Comparison of ENCODE assay signal across 8 mouse cellular contexts in genomic region chr17:22225015-22225414, GRCm38 (mm10). TPM values are rescaled to one million over a fixed set of nuclear protein-coding genes. Genes with fewer than 3 reads are reported as not detected.
DNase-seq lines count a peak whose midpoint lies in the region; ATAC-seq and TF ChIP-seq lines count a peak whose summit lies in the region.
"Not testable (repeated sequence)": the region's sequence is repeated elsewhere in the genome, so short reads cannot be mapped to it uniquely, and the experiment has no call there.

No protein-coding gene starts in this region.

- peak overlapping the region; percentile 99 for H3K4me3 ChIP-seq in brown adipose tissue, adult 24 weeks (ENCODE audit: insufficient read depth, low read depth, low read length)
- peak overlapping the region; percentile 66 for H3K4me3 ChIP-seq in erythroblast, embryonic 14.5 days (replicated peaks)
- peak overlapping the region; percentile 59 to 85 for H3K4me3 ChIP-seq in heart, embryonic 14.5 days (ENCODE audit: control insufficient read depth in 1 of 2, insufficient read depth in 1 of 2, low read depth in 1 of 2, low read length in 2 of 2)
- peak overlapping the region; percentile 56 for H3K4me3 ChIP-seq in kidney, embryonic 14.5 days (ENCODE audit: low read length)
- H3K4me3 ChIP-seq in liver, embryonic 14.5 days (ENCODE audit: insufficient read depth in 1 of 2, low read depth in 2 of 2, low read length in 2 of 2) = peak overlapping the region; percentile 68 to 93
- H3K4me3 ChIP-seq in midbrain, embryonic 14.5 days (replicated peaks; ENCODE audit: low read depth, low read length) = peak overlapping the region; percentile 54
- peak overlapping the region; percentile 49 for H3K4me3 ChIP-seq in stomach, embryonic 14.5 days (ENCODE audit: low read depth, low read length)

- TF ChIP-seq CTCF in liver, embryonic 14.5 days (IDR thresholded peaks at IDR 0.05; ENCODE audit: low read depth) = not testable (repeated sequence)

- 2% methylated on average over 2 of the region's 3 CpGs for WGBS in heart, embryonic 14.5 days
- 2% methylated on average over 3 of the region's 3 CpGs for WGBS in kidney, embryonic 14.5 days
- WGBS in liver, embryonic 14.5 days (ENCODE audit: insufficient replicate concordance) = 3% methylated on average over 3 of the region's 3 CpGs
- WGBS in midbrain, embryonic 14.5 days = 1% methylated on average over 3 of the region's 3 CpGs
- 2% methylated on average over 3 of the region's 3 CpGs for WGBS in stomach, embryonic 14.5 days

- not testable (repeated sequence) for TF ChIP-seq EP300 in liver, embryonic 14.5 days (IDR thresholded peaks at IDR 0.05; ENCODE audit: low read depth)

- H3K4me2 ChIP-seq in heart, embryonic 14.5 days (ENCODE audit: low read length) = peak overlapping the region; percentile 64
- peak overlapping the region; percentile 31 for H3K4me2 ChIP-seq in kidney, embryonic 14.5 days (replicated peaks; ENCODE audit: low read depth, low read length)
- peak overlapping the region; percentile 67 for H3K4me2 ChIP-seq in liver, embryonic 14.5 days (ENCODE audit: low read depth)
- H3K4me2 ChIP-seq in midbrain, embryonic 14.5 days (ENCODE audit: low read length) = peak overlapping the region; percentile 58
- H3K4me2 ChIP-seq in stomach, embryonic 14.5 days (replicated peaks; ENCODE audit: low read depth, low read length) = peak overlapping the region; percentile 29

- not testable (repeated sequence) for H3K4me1 ChIP-seq in brown adipose tissue, adult 24 weeks (ENCODE audit: control insufficient read depth, insufficient read depth, insufficient read length, low read length); erythroblast, embryonic 14.5 days (ENCODE audit: control insufficient read depth); heart, embryonic 14.5 days (ENCODE audit: control insufficient read depth in 2 of 2, insufficient read depth in 2 of 2, low read length in 2 of 2); kidney, embryonic 14.5 days (ENCODE audit: control insufficient read depth, insufficient read depth, low read length); liver, embryonic 14.5 days (replicated peaks; ENCODE audit: control insufficient read depth in 2 of 2, insufficient read depth in 2 of 2, low read length in 1 of 2); midbrain, embryonic 14.5 days (ENCODE audit: control insufficient read depth, insufficient read depth, low read length); stomach, embryonic 14.5 days (ENCODE audit: control insufficient read depth, insufficient read depth, low read length)

- H3K27ac ChIP-seq in brown adipose tissue, adult 24 weeks (replicated peaks; ENCODE audit: low read depth, low read length) = peak overlapping the region; percentile 79; the same call in 1 of the 2 replicates
- peak overlapping the region in 1 of 2 experiments; percentile 71; a peak in 2 of 4 replicates for H3K27ac ChIP-seq in heart, embryonic 14.5 days (replicated peaks in 1 of 2; ENCODE audit: control insufficient read depth in 1 of 2, insufficient read depth in 1 of 2, low read depth in 2 of 2, low read length in 2 of 2)
- H3K27ac ChIP-seq in kidney, embryonic 14.5 days (ENCODE audit: low read depth, low read length); liver, embryonic 14.5 days; stomach, embryonic 14.5 days (ENCODE audit: low read length): not testable (repeated sequence)
- peak overlapping the region; percentile 70; the same call in 1 of the 2 replicates for H3K27ac ChIP-seq in midbrain, embryonic 14.5 days (replicated peaks; ENCODE audit: low read depth, low read length)

- ATAC-seq in CD4-positive, CD25-positive, alpha-beta regulatory T cell, adult 4 months = peak; percentile 24
- peak; percentile 70; the same call in 1 of the 2 replicates for ATAC-seq in heart, embryonic 14.5 days (ENCODE audit: insufficient number of reproducible peaks, insufficient read depth, low FRiP score, low read depth)
- ATAC-seq in kidney, embryonic 14.5 days (ENCODE audit: low FRiP score, low TSS enrichment) = peak; percentile 86
- ATAC-seq in liver, embryonic 14.5 days (ENCODE audit: insufficient read depth) = peak; percentile 56
- peak; percentile 77 for ATAC-seq in midbrain, embryonic 14.5 days (ENCODE audit: low FRiP score, low TSS enrichment)
- ATAC-seq in stomach, embryonic 14.5 days (ENCODE audit: insufficient number of reproducible peaks, insufficient read depth, low FRiP score, low read depth) = peak; percentile 77

- H3K27me3 ChIP-seq in erythroblast, embryonic 14.5 days (ENCODE audit: control insufficient read depth); heart, embryonic 14.5 days (ENCODE audit: control insufficient read depth, insufficient read depth, low read length); kidney, embryonic 14.5 days (ENCODE audit: control insufficient read depth, insufficient read depth, low read length); liver, embryonic 14.5 days (ENCODE audit: control insufficient read depth, insufficient read depth, low read length); midbrain, embryonic 14.5 days (ENCODE audit: control insufficient read depth, insufficient read depth, low read length); stomach, embryonic 14.5 days (ENCODE audit: control insufficient read depth, insufficient read depth, low read length): not testable (repeated sequence)

- peak overlapping the region; percentile 75 for H3K9ac ChIP-seq in heart, embryonic 14.5 days (ENCODE audit: low read length)
- H3K9ac ChIP-seq in kidney, embryonic 14.5 days (ENCODE audit: low read depth, low read length) = peak overlapping the region; percentile 58; the same call in 1 of the 2 replicates
- H3K9ac ChIP-seq in liver, embryonic 14.5 days (replicated peaks) = peak overlapping the region; percentile 88
- H3K9ac ChIP-seq in midbrain, embryonic 14.5 days (replicated peaks; ENCODE audit: low read length) = peak overlapping the region; percentile 31; the same call in 1 of the 2 replicates
- not testable (repeated sequence) for H3K9ac ChIP-seq in stomach, embryonic 14.5 days (replicated peaks; ENCODE audit: low read depth, low read length)

- not testable (repeated sequence) for H3K36me3 ChIP-seq in erythroblast, embryonic 14.5 days (ENCODE audit: control insufficient read depth); heart, embryonic 14.5 days (ENCODE audit: control insufficient read depth, insufficient read depth, low read length); kidney, embryonic 14.5 days (ENCODE audit: control insufficient read depth, insufficient read depth, low read length); liver, embryonic 14.5 days (replicated peaks; ENCODE audit: control insufficient read depth, insufficient read depth, low read depth); midbrain, embryonic 14.5 days (ENCODE audit: control insufficient read depth, insufficient read depth, low read length); stomach, embryonic 14.5 days (ENCODE audit: control insufficient read depth, insufficient read depth, low read length)

- DNase-seq in liver, embryonic 14.5 days (ENCODE audit: low read depth in 3 of 3, low spot score in 3 of 3) = not testable (repeated sequence)
- peak; percentile 1 for DNase-seq in midbrain, embryonic 14.5 days

- not testable (repeated sequence) for H3K9me3 ChIP-seq in erythroblast, embryonic 14.5 days (ENCODE audit: control insufficient read depth, low read length); heart, embryonic 14.5 days (ENCODE audit: control insufficient read depth, low read length); kidney, embryonic 14.5 days (ENCODE audit: control insufficient read depth, low read length); liver, embryonic 14.5 days (ENCODE audit: control insufficient read depth, low read length); midbrain, embryonic 14.5 days (ENCODE audit: control insufficient read depth, low read length); stomach, embryonic 14.5 days (ENCODE audit: control insufficient read depth, low read depth, low read length)

RNA-seq across cellular contexts. Expression of gene Zfp994, which starts 0.4 kb away (rescaled TPM):
- 1 to 10 TPM; 5.2 to 5.7 TPM for polyA plus RNA-seq in CD4-positive, CD25-positive, alpha-beta regulatory T cell, adult 4 months (2017; shearing (Covaris generic))
- 3.3 and 3.4 TPM in 2 replicates for polyA plus RNA-seq in brown adipose tissue, adult 24 weeks (2012; ENCODE audit: insufficient read depth, insufficient read length, missing spikeins)
- not detected in 2 replicates for polyA plus RNA-seq in erythroblast, embryonic 14.5 days (2012)
- polyA plus RNA-seq in heart, embryonic 14.5 days (2014; fragmentation: Nextera tagmentation; extraction: Ambion mirVana) = 2.0 and 2.4 TPM in 2 replicates
- 2.8 and 2.9 TPM in 2 replicates for polyA plus RNA-seq in kidney, embryonic 14.5 days (2014; fragmentation: Nextera tagmentation; extraction: Ambion mirVana)
- polyA plus RNA-seq in liver, embryonic 14.5 days (2012; rRNA removed) = 0.19 and 0.59 TPM in 2 replicates
- polyA plus RNA-seq in liver, embryonic 14.5 days (2014; fragmentation: Nextera tagmentation; extraction: Ambion mirVana) = 1.1 and 1.2 TPM in 2 replicates
- 5.0 and 5.4 TPM in 2 replicates for polyA plus RNA-seq in midbrain, embryonic 14.5 days (2014; fragmentation: Nextera tagmentation; extraction: Ambion mirVana)
- 3.6 and 4.6 TPM in 2 replicates for polyA plus RNA-seq in stomach, embryonic 14.5 days (2014; fragmentation: Nextera tagmentation; extraction: Ambion mirVana)

RNA-seq across cellular contexts. Expression of gene Zfp947, which starts 59.0 kb away (rescaled TPM):
- polyA plus RNA-seq in CD4-positive, CD25-positive, alpha-beta regulatory T cell, adult 4 months (2017; shearing (Covaris generic)) = 1 to 10 TPM; 2.2 to 2.6 TPM
- 1.9 and 2.1 TPM in 2 replicates for polyA plus RNA-seq in brown adipose tissue, adult 24 weeks (2012; ENCODE audit: insufficient read depth, insufficient read length, missing spikeins)
- not detected in 2 replicates for polyA plus RNA-seq in erythroblast, embryonic 14.5 days (2012)
- 2.7 and 3.1 TPM in 2 replicates for polyA plus RNA-seq in heart, embryonic 14.5 days (2014; fragmentation: Nextera tagmentation; extraction: Ambion mirVana)
- 3.1 and 3.3 TPM in 2 replicates for polyA plus RNA-seq in kidney, embryonic 14.5 days (2014; fragmentation: Nextera tagmentation; extraction: Ambion mirVana)
- polyA plus RNA-seq in liver, embryonic 14.5 days (2012; rRNA removed) = 0.04 and 0.18 TPM in 2 replicates
- polyA plus RNA-seq in liver, embryonic 14.5 days (2014; fragmentation: Nextera tagmentation; extraction: Ambion mirVana) = 0.34 and 0.50 TPM in 2 replicates
- polyA plus RNA-seq in midbrain, embryonic 14.5 days (2014; fragmentation: Nextera tagmentation; extraction: Ambion mirVana) = 2.5 and 2.9 TPM in 2 replicates
- 4.1 and 4.5 TPM in 2 replicates for polyA plus RNA-seq in stomach, embryonic 14.5 days (2014; fragmentation: Nextera tagmentation; extraction: Ambion mirVana)

Comparison
In these comparisons a context has a peak if more than half of its experiments do, and no peak if none do; other contexts are left out.
1. ATAC-seq: peak in every context shown above with its lines; median percentile 86 in kidney, embryonic 14.5 days; 77 in midbrain, embryonic 14.5 days; 77 in stomach, embryonic 14.5 days; 70 in heart, embryonic 14.5 days; 56 in liver, embryonic 14.5 days; 24 in CD4-positive, CD25-positive, alpha-beta regulatory T cell, adult 4 months.
2. H3K4me3 ChIP-seq: peak in every context shown above with its lines; median percentile 99 in brown adipose tissue, adult 24 weeks; 80 in liver, embryonic 14.5 days; 72 in heart, embryonic 14.5 days; 66 in erythroblast, embryonic 14.5 days; 56 in kidney, embryonic 14.5 days; 54 in midbrain, embryonic 14.5 days; 49 in stomach, embryonic 14.5 days.